In genomic region chr13:67268568-67269369, GRCm38 (mm10) we compare ENCODE assay signal across 8 mouse cellular contexts. TPM values are rescaled to one million over a fixed set of nuclear protein-coding genes. Genes with fewer than 3 reads are reported as not detected.
DNase-seq lines count a peak whose midpoint lies in the region; ATAC-seq and TF ChIP-seq lines count a peak whose summit lies in the region.

No protein-coding gene starts in this region.

- peak; percentile 100 for ATAC-seq in frontal cortex, adult (ENCODE audit: low TSS enrichment)
- peak; percentile 98 for ATAC-seq in lung, embryonic 15.5 days (ENCODE audit: borderline replicate concordance, extremely low read depth, low FRiP score, low TSS enrichment)

- H3K4me1 ChIP-seq in hindbrain, embryonic 10.5 days (replicated peaks) = 0 out of 2 replicates have a peak, but pooled peaks cover 7% of the 10 kb centered on the region
- H3K4me1 ChIP-seq in lung, embryonic 15.5 days = no peaks in the 10 kb centered on the region
- H3K4me1 ChIP-seq in olfactory bulb, adult 2 months (ENCODE audit: control insufficient read depth, insufficient read depth, low read length) = peaks cover 2% of the 10 kb centered on the region; the same call in 1 of the 2 replicates

- H3K4me3 ChIP-seq in hindbrain, embryonic 10.5 days = peak overlapping the region; percentile 79
- H3K4me3 ChIP-seq in lung, embryonic 15.5 days = peak overlapping the region; percentile 84
- peak overlapping the region; percentile 97 for H3K4me3 ChIP-seq in olfactory bulb, adult 2 months (ENCODE audit: insufficient read depth, low read depth, low read length)

- peak; percentile 33; the same call in 1 of the 2 replicates for TF ChIP-seq POLR2A in olfactory bulb, adult 2 months (IDR thresholded peaks at IDR 0.05; ENCODE audit: insufficient read depth, low read depth, low read length)

- peaks cover 12% of the 10 kb centered on the region for H3K9me3 ChIP-seq in hindbrain, embryonic 10.5 days
- H3K9me3 ChIP-seq in lung, embryonic 15.5 days = 0 out of 2 replicates have a peak, but pooled peaks cover 5% of the 10 kb centered on the region

- H3K9ac ChIP-seq in lung, embryonic 15.5 days = peak overlapping the region; percentile 64

- TF ChIP-seq CTCF in olfactory bulb, adult 2 months (IDR thresholded peaks at IDR 0.05; ENCODE audit: insufficient read depth, low read depth, low read length) = no peak

- 11% methylated on average over 18 of the region's 18 CpGs for WGBS in hindbrain, embryonic 10.5 days
- 5% methylated on average over 18 of the region's 18 CpGs for WGBS in lung, embryonic 15.5 days
- WGBS in olfactory bulb, adult 2 months = 4% methylated on average over 18 of the region's 18 CpGs

- peaks cover 4% of the 10 kb centered on the region; the same call in 1 of the 2 replicates for H3K36me3 ChIP-seq in hindbrain, embryonic 10.5 days
- H3K36me3 ChIP-seq in lung, embryonic 15.5 days = no peaks in the 10 kb centered on the region

- peak; percentile 79 for DNase-seq in NIH3T3 (ENCODE audit: low read depth)
- DNase-seq in cerebellum, adult 9-11 months = peak; percentile 86
- peak; percentile 59 for DNase-seq in hindbrain, embryonic 10.5 days (ENCODE audit: low spot score)
- peak; percentile 87 for DNase-seq in layer of hippocampus, adult 9-10 months (ENCODE audit: low spot score)
- peak; percentile 40 to 72 for DNase-seq in thymus, adult 18-20 months

- peak overlapping the region; percentile 77 for H3K4me2 ChIP-seq in lung, embryonic 15.5 days

- peak overlapping the region; percentile 85 for H3K27ac ChIP-seq in hindbrain, embryonic 10.5 days
- H3K27ac ChIP-seq in lung, embryonic 15.5 days = 0 out of 2 replicates have a peak overlapping the region, but pooled peaks have one; percentile 50
- peak overlapping the region; percentile 41; the same call in 1 of the 2 replicates for H3K27ac ChIP-seq in olfactory bulb, adult 2 months (ENCODE audit: insufficient read depth, low read depth, low read length)

- no peaks in the 10 kb centered on the region for H3K27me3 ChIP-seq in hindbrain, embryonic 10.5 days (ENCODE audit: insufficient read depth, poor library complexity, severe bottlenecking)
- H3K27me3 ChIP-seq in lung, embryonic 15.5 days = no peaks in the 10 kb centered on the region

RNA-seq across cellular contexts. Expression of gene Zfp458, which starts 9.5 kb away (rescaled TPM):
- 1.5 and 2.0 TPM in 2 replicates for polyA plus RNA-seq in hindbrain, embryonic 10.5 days (2016; fragmentation: Nextera tagmentation; extraction: Ambion mirVana)
- 1.5 TPM in 2 replicates for polyA plus RNA-seq in lung, embryonic 15.5 days (2015; fragmentation: Nextera tagmentation; extraction: Ambion mirVana)
- not detected in 2 replicates for polyA plus RNA-seq in olfactory bulb, adult 2 months (2012; ENCODE audit: insufficient read depth, insufficient read length, low replicate concordance, missing spikeins)

RNA-seq across cellular contexts. Expression of gene Zfp457, which starts 37.5 kb away (rescaled TPM):
- 0.27 and 0.52 TPM in 2 replicates for polyA plus RNA-seq in hindbrain, embryonic 10.5 days (2016; fragmentation: Nextera tagmentation; extraction: Ambion mirVana)
- 0.21 and 0.92 TPM in 2 replicates for polyA plus RNA-seq in lung, embryonic 15.5 days (2015; fragmentation: Nextera tagmentation; extraction: Ambion mirVana)
- not detected in 2 replicates for polyA plus RNA-seq in olfactory bulb, adult 2 months (2012; ENCODE audit: insufficient read depth, insufficient read length, low replicate concordance, missing spikeins)

Comparison
In these comparisons a context has a peak if more than half of its experiments do, and no peak if none do; other contexts are left out.
1. Peak in every context shown above with its lines: DNase-seq, ATAC-seq, H3K4me3 ChIP-seq and H3K27ac ChIP-seq.